Mouse (Mus musculus): ENCODE measurements around the gene Slc7a5. TPM values are rescaled to one million over a fixed set of nuclear protein-coding genes. Genes with fewer than 3 reads are reported as not detected.

Slc7a5 gene
- polyA plus RNA-seq, 1 experiment from 2014 or later: 15.1 TPM

- H3K27me3 ChIP-seq (ENCODE audit: insufficient read depth, low read length): no peaks in the 10 kb centered on the region
- ATAC-seq (ENCODE audit: low FRiP score, low TSS enrichment): no peak
- 37% methylated on average over 5 of the region's 5 CpGs for WGBS
- 0 out of 2 replicates have a peak, but pooled peaks cover 5% of the 10 kb centered on the region for H3K36me3 ChIP-seq (ENCODE audit: insufficient read depth, low read length)
- H3K4me3 ChIP-seq (ENCODE audit: low read length): no peak overlapping the region
- no peaks in the 10 kb centered on the region for H3K9me3 ChIP-seq (ENCODE audit: low read length)
- no peak overlapping the region for H3K4me2 ChIP-seq (replicated peaks; ENCODE audit: low read depth, low read length)
- peaks cover 36% of the 10 kb centered on the region for H3K4me1 ChIP-seq (ENCODE audit: insufficient read depth, low read length)
- H3K9ac ChIP-seq (replicated peaks; ENCODE audit: low read length): no peak overlapping the region
- no peak overlapping the region for H3K27ac ChIP-seq (ENCODE audit: low read length)
These were observed 30.3 kb downstream of the Slc7a5 start for GRCm38 (mm10) chr8:121877212-121877611.

GRCm38 (mm10) chr8:121875517-121875916, 32.0 kb downstream of the Slc7a5 start:
- H3K36me3 ChIP-seq (ENCODE audit: insufficient read depth, low read length): no peaks in the 10 kb centered on the region
- H3K9ac ChIP-seq (replicated peaks; ENCODE audit: low read length): no peak overlapping the region; the same call in 1 of the 2 replicates
- no peak for ATAC-seq (ENCODE audit: low FRiP score, low TSS enrichment)
- H3K9me3 ChIP-seq (ENCODE audit: low read length): no peaks in the 10 kb centered on the region
- no peaks in the 10 kb centered on the region for H3K27me3 ChIP-seq (ENCODE audit: insufficient read depth, low read length)
- H3K4me2 ChIP-seq (replicated peaks; ENCODE audit: low read depth, low read length): no peak overlapping the region
- 54% methylated on average over 9 of the region's 9 CpGs for WGBS
- H3K4me1 ChIP-seq (ENCODE audit: insufficient read depth, low read length): peaks cover 28% of the 10 kb centered on the region
- no peak overlapping the region for H3K4me3 ChIP-seq (ENCODE audit: low read length)
- H3K27ac ChIP-seq (ENCODE audit: low read length): no peak overlapping the region; the same call in 1 of the 2 replicates

GRCm38 (mm10) chr8:121875045-121875444, 32.4 kb downstream of the Slc7a5 start:
- 28% methylated on average over 3 of the region's 3 CpGs for WGBS
- H3K27me3 ChIP-seq (ENCODE audit: insufficient read depth, low read length): no peaks in the 10 kb centered on the region
- no peak overlapping the region; the same call in 1 of the 2 replicates for H3K27ac ChIP-seq (ENCODE audit: low read length)

GRCm38 (mm10) chr8:121874031-121874430, 33.5 kb downstream of the Slc7a5 start:
- 40% methylated on average over 9 of the region's 9 CpGs for WGBS
- no peaks in the 10 kb centered on the region for H3K27me3 ChIP-seq (ENCODE audit: insufficient read depth, low read length)
- peak; percentile 65 for ATAC-seq (ENCODE audit: low FRiP score, low TSS enrichment)
- no peak overlapping the region for H3K27ac ChIP-seq (ENCODE audit: low read length)
- no peaks in the 10 kb centered on the region for H3K36me3 ChIP-seq (ENCODE audit: insufficient read depth, low read length)
- no peaks in the 10 kb centered on the region for H3K9me3 ChIP-seq (ENCODE audit: low read length)
- H3K4me3 ChIP-seq (ENCODE audit: low read length): no peak overlapping the region
- peaks cover 28% of the 10 kb centered on the region for H3K4me1 ChIP-seq (ENCODE audit: insufficient read depth, low read length)
- no peak overlapping the region for H3K4me2 ChIP-seq (replicated peaks; ENCODE audit: low read depth, low read length)
- H3K9ac ChIP-seq (replicated peaks; ENCODE audit: low read length): no peak overlapping the region

More at GRCm38 (mm10) chr8:121875045-121875444, 32.4 kb downstream of the Slc7a5 start:
- Histone ChIP-seq H3K4me3 (ENCODE audit: low read length) (no peak overlapping the region), H3K9me3 (ENCODE audit: low read length) (no peaks in the 10 kb centered on the region), H3K36me3 (ENCODE audit: insufficient read depth, low read length) (no peaks in the 10 kb centered on the region), H3K9ac (replicated peaks; ENCODE audit: low read length) (no peak overlapping the region; the same call in 1 of the 2 replicates), H3K4me2 (replicated peaks; ENCODE audit: low read depth, low read length) (no peak overlapping the region), H3K4me1 (ENCODE audit: insufficient read depth, low read length) (peaks cover 28% of the 10 kb centered on the region)
- no peak for ATAC-seq (ENCODE audit: low FRiP score, low TSS enrichment)

- Histone ChIP-seq H3K36me3 (ENCODE audit: insufficient read depth, low read length) (no peaks in the 10 kb centered on the region), H3K9ac (replicated peaks; ENCODE audit: low read length) (no peak overlapping the region), H3K4me1 (ENCODE audit: insufficient read depth, low read length) (peaks cover 15% of the 10 kb centered on the region), H3K9me3 (ENCODE audit: low read length) (no peaks in the 10 kb centered on the region), H3K27me3 (ENCODE audit: insufficient read depth, low read length) (no peaks in the 10 kb centered on the region), H3K27ac (ENCODE audit: low read length) (no peak overlapping the region), H3K4me3 (ENCODE audit: low read length) (no peak overlapping the region), H3K4me2 (replicated peaks; ENCODE audit: low read depth, low read length) (no peak overlapping the region)
- no peak for ATAC-seq (ENCODE audit: low FRiP score, low TSS enrichment)
- WGBS: 36% methylated on average over 10 of the region's 10 CpGs
These were observed 35.6 kb downstream of the Slc7a5 start for GRCm38 (mm10) chr8:121871833-121872440.

GRCm38 (mm10) chr8:121870190-121870589, 37.3 kb downstream of the Slc7a5 start:
- Histone ChIP-seq H3K9ac (replicated peaks; ENCODE audit: low read length) (no peak overlapping the region), H3K4me2 (replicated peaks; ENCODE audit: low read depth, low read length) (no peak overlapping the region), H3K4me1 (ENCODE audit: insufficient read depth, low read length) (peaks cover 11% of the 10 kb centered on the region), H3K36me3 (ENCODE audit: insufficient read depth, low read length) (no peaks in the 10 kb centered on the region), H3K4me3 (ENCODE audit: low read length) (no peak overlapping the region), H3K9me3 (ENCODE audit: low read length) (no peaks in the 10 kb centered on the region), H3K27me3 (ENCODE audit: insufficient read depth, low read length) (no peaks in the 10 kb centered on the region), H3K27ac (ENCODE audit: low read length) (no peak overlapping the region)
- 91% methylated on average over 2 of the region's 2 CpGs for WGBS
- ATAC-seq (ENCODE audit: low FRiP score, low TSS enrichment): no peak

- no peak overlapping the region for H3K4me2 ChIP-seq (replicated peaks; ENCODE audit: low read depth, low read length)
- no peaks in the 10 kb centered on the region for H3K4me1 ChIP-seq (ENCODE audit: insufficient read depth, low read length)
- H3K9me3 ChIP-seq (ENCODE audit: low read length): no peaks in the 10 kb centered on the region
- no peaks in the 10 kb centered on the region for H3K36me3 ChIP-seq (ENCODE audit: insufficient read depth, low read length)
- no peak overlapping the region for H3K9ac ChIP-seq (replicated peaks; ENCODE audit: low read length)
- no peak overlapping the region for H3K4me3 ChIP-seq (ENCODE audit: low read length)
- no peaks in the 10 kb centered on the region for H3K27me3 ChIP-seq (ENCODE audit: insufficient read depth, low read length)
- no peak for ATAC-seq (ENCODE audit: low FRiP score, low TSS enrichment)
- no peak overlapping the region for H3K27ac ChIP-seq (ENCODE audit: low read length)
- 94% methylated on average over 7 of the region's 7 CpGs for WGBS
These were observed 38.6 kb downstream of the Slc7a5 start for GRCm38 (mm10) chr8:121868896-121869295.

GRCm38 (mm10) chr8:121868196-121868595, 39.3 kb downstream of the Slc7a5 start:
- H3K9me3 ChIP-seq (ENCODE audit: low read length): no peaks in the 10 kb centered on the region
- no peak overlapping the region for H3K27ac ChIP-seq (ENCODE audit: low read length)
- no peaks in the 10 kb centered on the region for H3K36me3 ChIP-seq (ENCODE audit: insufficient read depth, low read length)
- no peak for ATAC-seq (ENCODE audit: low FRiP score, low TSS enrichment)
- H3K4me3 ChIP-seq (ENCODE audit: low read length): no peak overlapping the region
- no peaks in the 10 kb centered on the region for H3K27me3 ChIP-seq (ENCODE audit: insufficient read depth, low read length)
- H3K4me2 ChIP-seq (replicated peaks; ENCODE audit: low read depth, low read length): no peak overlapping the region
- no peaks in the 10 kb centered on the region for H3K4me1 ChIP-seq (ENCODE audit: insufficient read depth, low read length)
- H3K9ac ChIP-seq (replicated peaks; ENCODE audit: low read length): no peak overlapping the region
- 84% methylated on average over 5 of the region's 5 CpGs for WGBS

- 57% methylated on average over 8 of the region's 8 CpGs for WGBS
- H3K27ac ChIP-seq (ENCODE audit: low read length): no peak overlapping the region
- no peak overlapping the region for H3K4me3 ChIP-seq (ENCODE audit: low read length)
- no peaks in the 10 kb centered on the region for H3K27me3 ChIP-seq (ENCODE audit: insufficient read depth, low read length)
- no peaks in the 10 kb centered on the region for H3K9me3 ChIP-seq (ENCODE audit: low read length)
- no peak for ATAC-seq (ENCODE audit: low FRiP score, low TSS enrichment)
- no peaks in the 10 kb centered on the region for H3K4me1 ChIP-seq (ENCODE audit: insufficient read depth, low read length)
- no peak overlapping the region for H3K9ac ChIP-seq (replicated peaks; ENCODE audit: low read length)
- no peaks in the 10 kb centered on the region for H3K36me3 ChIP-seq (ENCODE audit: insufficient read depth, low read length)
- no peak overlapping the region for H3K4me2 ChIP-seq (replicated peaks; ENCODE audit: low read depth, low read length)
These were observed 42.1 kb downstream of the Slc7a5 start for GRCm38 (mm10) chr8:121865356-121865755.

- Histone ChIP-seq H3K4me1 (ENCODE audit: insufficient read depth, low read length) (peaks cover 7% of the 10 kb centered on the region; the same call in 1 of the 2 replicates), H3K4me3 (ENCODE audit: low read length) (no peak overlapping the region), H3K27me3 (ENCODE audit: insufficient read depth, low read length) (no peaks in the 10 kb centered on the region), H3K9ac (replicated peaks; ENCODE audit: low read length) (no peak overlapping the region), H3K9me3 (ENCODE audit: low read length) (no peaks in the 10 kb centered on the region), H3K36me3 (ENCODE audit: insufficient read depth, low read length) (no peaks in the 10 kb centered on the region), H3K4me2 (replicated peaks; ENCODE audit: low read depth, low read length) (no peak overlapping the region), H3K27ac (ENCODE audit: low read length) (no peak overlapping the region)
- ATAC-seq (ENCODE audit: low FRiP score, low TSS enrichment): no peak
- 67% methylated on average over 11 of the region's 12 CpGs for WGBS
These were observed 45.5 kb downstream of the Slc7a5 start for GRCm38 (mm10) chr8:121861806-121862548.
